In genomic region chr10:79823011-79823410, GRCm38 (mm10) we compare ENCODE assay signal across 14 mouse cellular contexts. TPM values are rescaled to one million over a fixed set of nuclear protein-coding genes. Genes with fewer than 3 reads are reported as not detected.
DNase-seq lines count a peak whose midpoint lies in the region; ATAC-seq lines count a peak whose summit lies in the region.
"Had no signal": no experiment of that assay in that cellular context is flagged by ENCODE, and none has a peak within 500 bp of the region (broad histone marks: within the 10 kb centered on the region; RNA-seq: fewer than 3 reads in every experiment).

No protein-coding gene starts in this region.

- 78% methylated on average over 6 of the region's 6 CpGs for WGBS in hindbrain, embryonic 11.5 days
- WGBS in hindbrain, embryonic 14.5 days, result 81% methylated on average over 6 of the region's 6 CpGs
- 72% methylated on average over 6 of the region's 6 CpGs for WGBS in lung, embryonic 15.5 days
- 41% methylated on average over 6 of the region's 6 CpGs for WGBS in intestine, embryonic 15.5 days
- WGBS in stomach, embryonic 14.5 days, result 62% methylated on average over 6 of the region's 6 CpGs

- ATAC-seq in hindbrain, embryonic 11.5 days (ENCODE audit: low FRiP score), result no peak
- no peak for ATAC-seq in hindbrain, embryonic 14.5 days (ENCODE audit: low FRiP score)
- no peak for ATAC-seq in lung, embryonic 15.5 days (ENCODE audit: borderline replicate concordance, extremely low read depth, low FRiP score, low TSS enrichment)
- ATAC-seq in intestine, embryonic 15.5 days, result peak; percentile 57
- ATAC-seq in stomach, embryonic 14.5 days (ENCODE audit: insufficient number of reproducible peaks, insufficient read depth, low FRiP score, low read depth), result no peak

- H3K9ac ChIP-seq in hindbrain, embryonic 11.5 days (ENCODE audit: low read depth, low read length), result no peak overlapping the region
- H3K9ac ChIP-seq in hindbrain, embryonic 14.5 days, result no peak overlapping the region
- no peak overlapping the region for H3K9ac ChIP-seq in lung, embryonic 15.5 days
- peak overlapping the region; percentile 39; the same call in 1 of the 2 replicates for H3K9ac ChIP-seq in intestine, embryonic 15.5 days
- no peak overlapping the region for H3K9ac ChIP-seq in stomach, embryonic 14.5 days (replicated peaks; ENCODE audit: low read depth, low read length)
- H3K9ac ChIP-seq: limb, embryonic 15.5 days had no signal

- no peaks in the 10 kb centered on the region for H3K27me3 ChIP-seq in hindbrain, embryonic 11.5 days (ENCODE audit: control insufficient read depth, insufficient read depth, low read length)
- no peaks in the 10 kb centered on the region for H3K27me3 ChIP-seq in hindbrain, embryonic 14.5 days (ENCODE audit: control insufficient read depth, insufficient read depth, low read length)
- no peaks in the 10 kb centered on the region for H3K27me3 ChIP-seq in lung, embryonic 15.5 days
- H3K27me3 ChIP-seq in intestine, embryonic 15.5 days (replicated peaks), result no peaks in the 10 kb centered on the region
- no peaks in the 10 kb centered on the region for H3K27me3 ChIP-seq in stomach, embryonic 14.5 days (ENCODE audit: control insufficient read depth, insufficient read depth, low read length)
- H3K27me3 ChIP-seq: limb, embryonic 15.5 days had no signal

- H3K27ac ChIP-seq in hindbrain, embryonic 11.5 days (ENCODE audit: low read depth, low read length), result peak overlapping the region; percentile 53; the same call in 1 of the 2 replicates
- H3K27ac ChIP-seq in hindbrain, embryonic 14.5 days, result no peak overlapping the region
- peak overlapping the region; percentile 55; the same call in 1 of the 2 replicates for H3K27ac ChIP-seq in lung, embryonic 15.5 days
- H3K27ac ChIP-seq in intestine, embryonic 15.5 days, result peak overlapping the region; percentile 91
- H3K27ac ChIP-seq in stomach, embryonic 14.5 days (ENCODE audit: low read length), result peak overlapping the region; percentile 87
- H3K27ac ChIP-seq: macrophage had no signal

- H3K4me3 ChIP-seq in hindbrain, embryonic 11.5 days (ENCODE audit: low read depth, low read length), result no peak overlapping the region
- no peak overlapping the region for H3K4me3 ChIP-seq in hindbrain, embryonic 14.5 days (replicated peaks; ENCODE audit: low read length)
- H3K4me3 ChIP-seq in lung, embryonic 15.5 days, result peak overlapping the region; percentile 12; the same call in 1 of the 2 replicates
- H3K4me3 ChIP-seq in intestine, embryonic 15.5 days (replicated peaks), result peak overlapping the region; percentile 32
- peak overlapping the region; percentile 4; the same call in 1 of the 2 replicates for H3K4me3 ChIP-seq in stomach, embryonic 14.5 days (ENCODE audit: low read depth, low read length)
- H3K4me3 ChIP-seq: limb, embryonic 15.5 days had no signal

- peaks cover 4% of the 10 kb centered on the region; the same call in 1 of the 2 replicates for H3K4me1 ChIP-seq in hindbrain, embryonic 11.5 days (replicated peaks; ENCODE audit: control insufficient read depth, insufficient read depth, low read length)
- peaks cover 5% of the 10 kb centered on the region; the same call in 1 of the 2 replicates for H3K4me1 ChIP-seq in hindbrain, embryonic 14.5 days (replicated peaks; ENCODE audit: control insufficient read depth, insufficient read depth, low read length)
- H3K4me1 ChIP-seq in lung, embryonic 15.5 days, result peaks cover 21% of the 10 kb centered on the region
- peaks cover 41% of the 10 kb centered on the region for H3K4me1 ChIP-seq in intestine, embryonic 15.5 days (replicated peaks)
- peaks cover 7% of the 10 kb centered on the region for H3K4me1 ChIP-seq in stomach, embryonic 14.5 days (ENCODE audit: control insufficient read depth, insufficient read depth, low read length)

- H3K9me3 ChIP-seq in hindbrain, embryonic 11.5 days (ENCODE audit: control insufficient read depth, low read length), result no peaks in the 10 kb centered on the region
- no peaks in the 10 kb centered on the region for H3K9me3 ChIP-seq in hindbrain, embryonic 14.5 days (ENCODE audit: control insufficient read depth, low read length)
- no peaks in the 10 kb centered on the region for H3K9me3 ChIP-seq in lung, embryonic 15.5 days
- H3K9me3 ChIP-seq in intestine, embryonic 15.5 days, result no peaks in the 10 kb centered on the region
- no peaks in the 10 kb centered on the region for H3K9me3 ChIP-seq in stomach, embryonic 14.5 days (ENCODE audit: control insufficient read depth, low read depth, low read length)
- H3K9me3 ChIP-seq: limb, embryonic 15.5 days had no signal

- peaks cover 9% of the 10 kb centered on the region for H3K36me3 ChIP-seq in hindbrain, embryonic 11.5 days (ENCODE audit: control insufficient read depth, insufficient read depth, low read length)
- H3K36me3 ChIP-seq in hindbrain, embryonic 14.5 days (replicated peaks; ENCODE audit: control insufficient read depth, insufficient read depth), result peaks cover 35% of the 10 kb centered on the region
- H3K36me3 ChIP-seq in lung, embryonic 15.5 days, result peaks cover 9% of the 10 kb centered on the region; the same call in 1 of the 2 replicates
- peaks cover 11% of the 10 kb centered on the region; the same call in 1 of the 2 replicates for H3K36me3 ChIP-seq in intestine, embryonic 15.5 days
- H3K36me3 ChIP-seq in stomach, embryonic 14.5 days (ENCODE audit: control insufficient read depth, insufficient read depth, low read length), result no peaks in the 10 kb centered on the region; the same call in 1 of the 2 replicates

- H3K4me2 ChIP-seq in hindbrain, embryonic 11.5 days (replicated peaks; ENCODE audit: low read depth, low read length), result no peak overlapping the region
- no peak overlapping the region for H3K4me2 ChIP-seq in hindbrain, embryonic 14.5 days (replicated peaks)
- peak overlapping the region; percentile 44 for H3K4me2 ChIP-seq in lung, embryonic 15.5 days
- H3K4me2 ChIP-seq in intestine, embryonic 15.5 days (replicated peaks), result peak overlapping the region; percentile 56
- H3K4me2 ChIP-seq in stomach, embryonic 14.5 days (replicated peaks; ENCODE audit: low read depth, low read length), result peak overlapping the region; percentile 34

- DNase-seq in hindbrain, embryonic 11.5 days (ENCODE audit: low spot score), result no peak
- no peak for DNase-seq in hindbrain, embryonic 14.5 days (ENCODE audit: low spot score)
- no peak for DNase-seq in lung, postnatal 4 days
- DNase-seq in adrenal gland, postnatal 4 days (ENCODE audit: low spot score in 2 of 2), result no peak
- DNase-seq in MN1 (ENCODE audit: low spot score), result no peak
- DNase-seq: cerebellum, adult 11-12 months; right cerebral cortex, postnatal 25 days had no signal

RNA-seq across cellular contexts. Expression of gene Misp, which starts 2.2 kb away (rescaled TPM):
- polyA plus RNA-seq in hindbrain, embryonic 11.5 days (2014; fragmentation: Nextera tagmentation; extraction: Ambion mirVana), result 0.59 and 0.69 TPM in 2 replicates
- 0.08 and 0.74 TPM in 2 replicates for polyA plus RNA-seq in hindbrain, embryonic 14.5 days (2014; fragmentation: Nextera tagmentation; extraction: Ambion mirVana)
- 7.7 and 10.2 TPM in 2 replicates for polyA plus RNA-seq in lung, embryonic 15.5 days (2015; fragmentation: Nextera tagmentation; extraction: Ambion mirVana)
- polyA plus RNA-seq in intestine, embryonic 15.5 days (2015; fragmentation: Nextera tagmentation; extraction: Ambion mirVana), result 141 and 154 TPM in 2 replicates
- 27.6 and 33.1 TPM in 2 replicates for polyA plus RNA-seq in stomach, embryonic 14.5 days (2014; fragmentation: Nextera tagmentation; extraction: Ambion mirVana)
- 1 to 10 TPM in 1 of 2 experiments, under 1 TPM in 1; 0.20 to 4.2 TPM for total RNA-seq in adrenal gland, postnatal 4 days (2021)
- total RNA-seq: midbrain, postnatal 0 days had no signal

RNA-seq across cellular contexts. Expression of gene Palm, which starts 29.6 kb away (rescaled TPM):
- polyA plus RNA-seq in hindbrain, embryonic 11.5 days (2014; fragmentation: Nextera tagmentation; extraction: Ambion mirVana), result 129 and 132 TPM in 2 replicates
- polyA plus RNA-seq in hindbrain, embryonic 14.5 days (2014; fragmentation: Nextera tagmentation; extraction: Ambion mirVana), result 240 and 247 TPM in 2 replicates
- 61.3 and 63.7 TPM in 2 replicates for polyA plus RNA-seq in lung, embryonic 15.5 days (2015; fragmentation: Nextera tagmentation; extraction: Ambion mirVana)
- polyA plus RNA-seq in intestine, embryonic 15.5 days (2015; fragmentation: Nextera tagmentation; extraction: Ambion mirVana), result 48.1 and 48.5 TPM in 2 replicates
- polyA plus RNA-seq in stomach, embryonic 14.5 days (2014; fragmentation: Nextera tagmentation; extraction: Ambion mirVana), result 67.0 and 78.0 TPM in 2 replicates
- total RNA-seq in adrenal gland, postnatal 4 days (2021), result 100 to 1,000 TPM in 1 of 2 experiments, 10 to 100 TPM in 1; 91.8 to 119 TPM

RNA-seq across cellular contexts. Expression of gene Ptbp1, which starts 31.2 kb away (rescaled TPM):
- 141 and 152 TPM in 2 replicates for polyA plus RNA-seq in hindbrain, embryonic 11.5 days (2014; fragmentation: Nextera tagmentation; extraction: Ambion mirVana)
- 59.5 and 62.6 TPM in 2 replicates for polyA plus RNA-seq in hindbrain, embryonic 14.5 days (2014; fragmentation: Nextera tagmentation; extraction: Ambion mirVana)
- polyA plus RNA-seq in lung, embryonic 15.5 days (2015; fragmentation: Nextera tagmentation; extraction: Ambion mirVana), result 367 and 368 TPM in 2 replicates
- 307 and 314 TPM in 2 replicates for polyA plus RNA-seq in intestine, embryonic 15.5 days (2015; fragmentation: Nextera tagmentation; extraction: Ambion mirVana)
- polyA plus RNA-seq in stomach, embryonic 14.5 days (2014; fragmentation: Nextera tagmentation; extraction: Ambion mirVana), result 237 and 275 TPM in 2 replicates
- total RNA-seq in adrenal gland, postnatal 4 days (2021), result 100 to 1,000 TPM; 344 to 389 TPM

RNA-seq across cellular contexts. Expression of gene Prss57, which starts 32.2 kb away (rescaled TPM):
- polyA plus RNA-seq in hindbrain, embryonic 11.5 days (2014; fragmentation: Nextera tagmentation; extraction: Ambion mirVana), result 0.13 TPM in 1 of 2 replicates, not detected in the other
- 0.08 and 0.29 TPM in 2 replicates for polyA plus RNA-seq in hindbrain, embryonic 14.5 days (2014; fragmentation: Nextera tagmentation; extraction: Ambion mirVana)
- 0.40 and 1.9 TPM in 2 replicates for polyA plus RNA-seq in lung, embryonic 15.5 days (2015; fragmentation: Nextera tagmentation; extraction: Ambion mirVana)
- polyA plus RNA-seq in intestine, embryonic 15.5 days (2015; fragmentation: Nextera tagmentation; extraction: Ambion mirVana), result 0.09 TPM in 1 of 2 replicates, not detected in the other
- polyA plus RNA-seq in stomach, embryonic 14.5 days (2014; fragmentation: Nextera tagmentation; extraction: Ambion mirVana), result not detected in 2 replicates
- under 1 TPM; 0.11 to 0.71 TPM for total RNA-seq in adrenal gland, postnatal 4 days (2021)
- total RNA-seq: gastrocnemius, adult 18-20 months; midbrain, postnatal 0 days had no signal
- polyA plus RNA-seq: macrophage had no signal

RNA-seq across cellular contexts. Expression of gene Fstl3, which starts 45.9 kb away (rescaled TPM):
- polyA plus RNA-seq in hindbrain, embryonic 11.5 days (2014; fragmentation: Nextera tagmentation; extraction: Ambion mirVana), result 1.5 TPM in 2 replicates
- polyA plus RNA-seq in hindbrain, embryonic 14.5 days (2014; fragmentation: Nextera tagmentation; extraction: Ambion mirVana), result 1.6 and 2.2 TPM in 2 replicates
- polyA plus RNA-seq in lung, embryonic 15.5 days (2015; fragmentation: Nextera tagmentation; extraction: Ambion mirVana), result 19.2 and 20.5 TPM in 2 replicates
- 14.0 and 16.1 TPM in 2 replicates for polyA plus RNA-seq in intestine, embryonic 15.5 days (2015; fragmentation: Nextera tagmentation; extraction: Ambion mirVana)
- polyA plus RNA-seq in stomach, embryonic 14.5 days (2014; fragmentation: Nextera tagmentation; extraction: Ambion mirVana), result 8.7 and 9.0 TPM in 2 replicates
- total RNA-seq in adrenal gland, postnatal 4 days (2021), result 1 to 10 TPM; 6.7 to 7.1 TPM

Comparison
In these comparisons a context has a peak if more than half of its experiments do, and no peak if none do; other contexts are left out.
1. H3K4me2 ChIP-seq: peak in lung, embryonic 15.5 days (single experiment), intestine, embryonic 15.5 days (single experiment) and stomach, embryonic 14.5 days (single experiment); none in hindbrain, embryonic 11.5 days (single experiment) and hindbrain, embryonic 14.5 days (single experiment).
2. H3K4me3 ChIP-seq: peak in lung, embryonic 15.5 days (single experiment), intestine, embryonic 15.5 days (single experiment) and stomach, embryonic 14.5 days (single experiment); none in hindbrain, embryonic 11.5 days (single experiment) and hindbrain, embryonic 14.5 days (single experiment).